Mouse (Mus musculus) adrenal gland, postnatal 4 days (tissue): ENCODE data around the gene Rps18. TPM values are rescaled to one million over a fixed set of nuclear protein-coding genes. Genes with fewer than 3 reads are reported as not detected.
"Not testable (repeated sequence)": the region's sequence is repeated elsewhere in the genome, so short reads cannot be mapped to it uniquely, and the experiment has no call there.

Source experiments
- DNase-seq, 2 experiments: peaks; one replicate each; pipeline ENCODE4 v3.0.0; 2021 to 2022; ENCODE audit warnings: low spot score in 2 of 2, mixed read lengths in 2 of 2
- long read RNA-seq, 2 experiments: library from polyadenylated mRNA; stranded (forward); transcript quantifications; one replicate each; pipeline ENCODE4 v2.0.0; 2021
- total RNA-seq, 2 experiments: library from RNA; stranded (reverse); gene quantifications; 2 replicates each; pipeline ENCODE4 v1.2.3; 2021

The Rps18 gene
- total RNA-seq = 1,000 to 10,000 TPM; 1,180 to 1,281 TPM
- long read RNA-seq, experiment 1, transcript Rps18-210 (3 exons, 499 nt) = minor isoform, 9 of 582 reads
- long read RNA-seq, experiment 1, transcript Rps18-201 (5 exons, 560 nt) = major isoform, 549 of 582 reads
- long read RNA-seq, experiment 1, transcript Rps18-209 (4 exons, 536 nt) = minor isoform, 11 of 582 reads
- long read RNA-seq, experiment 1, partial matches to known transcripts = 3 of 582 reads
- long read RNA-seq, experiment 1, other reads (novel, unspliced or antisense) = 5 of 582 reads
- long read RNA-seq, experiment 2, transcript Rps18-201 (5 exons, 560 nt) = major isoform, 357 of 421 reads
- long read RNA-seq, experiment 2, transcript Rps18-209 (4 exons, 536 nt) = minor isoform, 11 of 421 reads
- long read RNA-seq, experiment 2, transcript Rps18-210 (3 exons, 499 nt) = minor isoform, 14 of 421 reads
- long read RNA-seq, experiment 2, partial matches to known transcripts = 20 of 421 reads
- long read RNA-seq, experiment 2, other reads (novel, unspliced or antisense) = 17 of 421 reads

- DNase-seq = peak; percentile 78 to 82
These were observed at the start of gene Rps18, which contains the start of gene Vps52 for GRCm38 (mm10) chr17:33955555-33956214. TSS of gene Rps18 (minus strand) at chr17:33956001. TSS of gene Vps52 (plus strand) at chr17:33955812.

DNA sequence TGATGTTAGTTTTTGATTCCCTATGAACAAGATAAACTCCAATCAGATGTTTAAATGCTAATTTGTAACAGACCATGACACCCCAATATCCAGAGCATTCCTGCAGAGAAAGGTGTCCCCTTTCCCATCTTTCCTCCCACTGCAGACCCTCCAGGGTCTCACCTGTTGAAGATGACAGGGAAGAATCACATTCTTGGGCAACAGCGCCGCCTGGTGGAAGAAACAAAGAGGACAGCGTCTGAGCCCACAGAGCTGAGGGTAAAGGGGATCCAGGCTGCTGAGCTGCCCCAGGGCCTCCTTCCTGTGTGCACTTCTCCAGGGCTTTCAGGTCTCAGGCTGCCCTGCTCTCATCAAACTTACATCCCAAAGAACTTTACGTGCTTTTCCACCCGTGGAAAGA lies 47.6 kb upstream of the Rps18 start:
- no peak for DNase-seq

GRCm38 (mm10) chr17:34000796-34001195 lies 45.0 kb upstream of the Rps18 start:
- not testable (repeated sequence) for DNase-seq

DNA sequence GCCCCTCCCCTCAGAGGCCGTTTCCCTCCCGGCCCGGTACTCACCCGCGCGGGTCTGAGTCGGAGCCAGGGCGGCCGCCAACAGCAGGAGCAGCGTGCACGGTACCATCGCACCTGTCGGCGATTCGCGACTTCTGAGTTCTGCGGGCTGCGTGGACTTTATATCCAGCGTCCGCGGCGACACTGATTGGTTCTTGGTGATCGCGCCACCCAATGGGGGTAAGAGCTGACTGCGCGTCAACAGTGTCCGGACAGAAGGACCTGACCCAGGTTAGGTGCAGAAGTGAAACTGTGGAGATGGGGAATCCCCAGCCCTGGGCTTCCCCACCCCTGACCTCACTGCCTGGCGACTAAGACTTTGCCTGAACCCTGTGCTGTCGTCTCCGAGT lies 44.3 kb upstream of the Rps18 start, which contains the start of gene H2-K1:
H2-K1 (minus strand) TSS at position 198 of the 388 bp plus-strand sequence.
- peak; percentile 74 to 80 for DNase-seq

DNA sequence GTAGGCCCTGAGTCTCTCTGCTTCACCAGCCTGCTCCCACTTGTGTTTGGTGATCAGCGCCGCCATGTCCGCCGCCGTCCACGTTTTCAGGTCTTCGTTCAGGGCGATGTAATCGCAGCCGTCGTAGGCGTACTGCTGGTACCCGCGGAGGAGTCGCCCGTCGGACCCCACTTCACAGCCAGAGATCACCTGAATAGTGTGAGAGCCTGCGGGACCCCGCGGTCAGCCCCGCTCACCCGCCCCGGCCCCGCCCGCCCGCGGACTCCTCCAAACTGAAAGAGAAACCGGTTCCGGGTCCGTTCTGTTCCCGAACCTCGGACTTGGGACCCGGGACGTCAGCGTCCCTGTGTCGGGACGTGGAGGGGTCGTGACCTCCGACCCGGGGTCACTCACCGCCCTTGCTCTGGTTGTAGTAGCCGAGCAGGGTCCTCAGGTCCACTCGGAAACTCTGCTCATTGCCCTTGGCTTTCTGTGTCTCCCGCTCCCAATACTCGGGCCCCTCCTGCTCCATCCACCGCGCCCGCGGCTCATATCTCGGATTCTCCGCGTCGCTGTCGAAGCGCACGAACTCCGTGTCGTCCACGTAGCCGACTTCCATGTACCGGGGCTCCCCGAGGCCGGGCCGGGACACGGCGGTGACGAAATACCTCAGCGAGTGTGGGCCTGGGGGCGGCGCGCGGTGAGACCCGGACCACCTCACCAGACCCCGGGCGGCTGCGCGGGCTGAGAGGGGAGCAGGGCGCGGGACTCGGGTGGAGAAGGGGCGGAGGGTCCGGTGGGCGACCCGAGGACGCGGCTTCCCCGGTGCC lies 43.7 kb upstream of the Rps18 start:
- DNase-seq = no peak

DNA sequence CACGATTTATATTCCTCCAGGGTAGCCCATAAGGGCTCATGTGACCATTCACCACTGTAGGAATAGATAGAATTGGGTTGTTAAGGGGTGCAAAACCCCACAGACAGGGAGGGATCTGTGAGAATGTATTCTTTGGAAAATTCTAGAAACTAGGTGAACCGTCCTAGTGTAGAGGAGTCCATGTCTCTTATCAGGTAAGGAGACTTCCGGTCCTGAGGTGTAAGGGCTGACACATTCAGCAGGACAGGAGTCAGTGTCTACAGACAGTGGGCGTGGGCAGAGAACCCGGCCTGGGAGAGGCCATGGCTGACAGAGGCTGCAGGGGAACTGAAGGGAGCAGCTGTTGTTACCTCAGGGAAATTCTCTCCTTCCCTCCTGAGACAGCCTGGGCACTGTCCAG lies 42.9 kb upstream of the Rps18 start:
- not testable (repeated sequence) for DNase-seq

DNA sequence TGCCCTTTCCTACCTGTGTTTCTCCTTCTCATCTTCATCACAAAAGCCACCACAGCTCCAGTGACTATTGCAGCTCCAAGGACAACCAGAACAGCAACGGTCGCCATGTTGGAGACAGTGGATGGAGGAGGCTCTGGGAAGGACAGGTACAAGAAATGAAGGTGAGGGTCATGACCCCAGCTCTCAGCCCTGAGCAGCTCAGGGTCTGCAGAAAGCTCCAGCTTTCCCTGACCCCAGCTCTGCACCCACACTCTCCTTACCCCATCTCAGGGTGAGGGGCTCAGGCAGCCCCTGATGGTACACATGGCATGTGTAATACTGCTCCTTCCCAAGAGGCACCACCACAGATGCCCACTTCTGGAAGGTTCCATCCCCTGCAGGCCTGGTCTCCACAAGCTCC lies 41.2 kb upstream of the Rps18 start:
- not testable (repeated sequence) for DNase-seq

DNA sequence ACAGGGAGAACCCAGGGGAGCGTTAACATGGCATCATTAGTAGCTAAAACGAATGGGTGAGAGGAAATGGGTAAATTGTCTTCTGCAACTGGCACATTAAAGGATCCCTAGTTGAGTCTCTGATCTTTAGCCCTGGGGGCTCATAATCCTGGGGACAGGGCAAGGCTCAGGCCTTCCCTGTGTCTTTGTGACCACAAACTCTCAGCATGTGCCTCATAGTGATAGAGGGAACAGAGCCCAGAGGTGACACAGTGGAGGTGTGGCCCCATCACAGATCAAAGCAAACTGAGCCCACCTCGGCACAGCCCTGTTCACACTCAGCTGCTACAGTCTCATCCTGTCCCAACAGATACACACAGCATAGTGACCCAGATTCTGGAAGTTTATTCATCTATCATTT lies 39.9 kb upstream of the Rps18 start:
- DNase-seq = no peak

DNA sequence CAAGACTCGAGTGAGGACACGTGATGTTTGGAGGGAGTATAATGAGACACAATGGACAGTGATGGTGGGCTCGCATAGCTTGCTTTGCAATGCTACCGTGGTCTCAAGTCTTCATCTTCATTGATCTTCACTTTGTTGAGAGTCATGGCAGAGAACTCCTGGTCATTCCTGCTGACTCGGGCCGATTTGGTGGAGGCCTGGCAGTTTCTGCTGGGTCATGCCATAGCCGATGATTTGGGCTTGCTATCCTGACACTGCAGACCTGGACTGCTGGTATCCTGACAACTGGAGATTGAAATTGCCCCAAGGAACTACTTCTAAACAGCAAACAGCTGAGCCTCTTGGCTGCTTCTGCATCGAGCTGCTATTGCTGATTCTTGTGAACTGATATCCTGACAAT lies 39.2 kb upstream of the Rps18 start:
- no peak for DNase-seq

DNA sequence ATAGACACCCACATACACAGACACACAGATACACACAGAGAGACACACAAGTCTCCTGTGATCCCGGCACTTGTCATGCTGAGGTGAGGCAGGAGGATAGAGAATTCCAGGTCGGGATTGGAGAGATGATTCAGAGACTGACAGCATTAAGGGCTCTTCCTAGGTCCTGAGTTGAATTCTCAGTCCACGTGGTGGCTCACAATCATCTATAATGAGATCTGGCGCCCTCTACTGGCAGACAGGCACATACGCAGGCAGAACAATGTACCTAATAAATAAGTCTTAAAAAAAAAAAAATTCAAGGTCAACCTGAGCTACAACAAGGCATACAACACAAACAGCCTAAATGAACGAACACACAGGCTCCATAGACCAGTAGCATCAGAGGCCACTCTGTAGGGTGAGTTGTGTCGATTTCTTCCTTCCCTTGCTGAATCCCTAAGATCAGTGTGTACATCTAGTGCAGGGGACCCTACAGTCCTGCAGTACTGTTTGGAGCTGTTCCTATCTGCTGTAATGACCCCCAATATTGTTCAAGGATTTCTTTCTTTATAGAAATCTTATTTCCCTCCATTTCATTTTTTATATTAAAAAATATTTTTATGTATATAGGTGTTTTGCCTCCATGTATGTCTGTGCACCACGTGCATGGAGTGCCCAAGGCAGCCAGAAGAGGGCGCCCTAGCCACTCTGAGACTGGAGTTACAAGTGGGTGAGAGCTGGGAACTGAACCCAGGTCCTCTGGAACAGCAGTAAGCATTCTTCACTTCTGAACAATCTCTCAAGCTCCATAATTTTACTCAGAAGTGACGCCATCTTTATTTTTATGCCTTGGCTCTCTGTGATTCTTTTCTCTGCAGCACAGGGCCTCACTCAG lies 36.2 kb upstream of the Rps18 start:
- DNase-seq = peak in 1 of 2 experiments; percentile 35

DNA sequence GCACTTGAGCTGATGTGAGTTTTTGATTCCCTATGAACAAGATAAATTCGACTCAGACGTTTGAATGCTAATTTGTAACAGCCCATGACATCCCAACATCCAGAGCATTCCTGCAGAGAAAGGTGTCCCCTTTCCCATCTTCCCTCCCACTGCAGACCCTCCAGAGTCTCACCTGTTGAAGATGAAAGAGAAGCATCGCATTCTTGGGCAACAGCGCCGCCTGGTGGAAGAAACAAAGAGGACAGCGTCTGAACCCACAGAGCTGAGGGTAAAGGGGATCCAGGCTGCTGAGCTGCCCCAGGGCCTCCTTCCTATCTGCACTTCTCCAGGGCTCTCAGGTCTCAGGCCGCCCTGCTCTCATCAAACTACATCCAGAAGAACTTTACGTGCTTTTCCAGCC lies 26.3 kb upstream of the Rps18 start:
- DNase-seq = not testable (repeated sequence)

DNA sequence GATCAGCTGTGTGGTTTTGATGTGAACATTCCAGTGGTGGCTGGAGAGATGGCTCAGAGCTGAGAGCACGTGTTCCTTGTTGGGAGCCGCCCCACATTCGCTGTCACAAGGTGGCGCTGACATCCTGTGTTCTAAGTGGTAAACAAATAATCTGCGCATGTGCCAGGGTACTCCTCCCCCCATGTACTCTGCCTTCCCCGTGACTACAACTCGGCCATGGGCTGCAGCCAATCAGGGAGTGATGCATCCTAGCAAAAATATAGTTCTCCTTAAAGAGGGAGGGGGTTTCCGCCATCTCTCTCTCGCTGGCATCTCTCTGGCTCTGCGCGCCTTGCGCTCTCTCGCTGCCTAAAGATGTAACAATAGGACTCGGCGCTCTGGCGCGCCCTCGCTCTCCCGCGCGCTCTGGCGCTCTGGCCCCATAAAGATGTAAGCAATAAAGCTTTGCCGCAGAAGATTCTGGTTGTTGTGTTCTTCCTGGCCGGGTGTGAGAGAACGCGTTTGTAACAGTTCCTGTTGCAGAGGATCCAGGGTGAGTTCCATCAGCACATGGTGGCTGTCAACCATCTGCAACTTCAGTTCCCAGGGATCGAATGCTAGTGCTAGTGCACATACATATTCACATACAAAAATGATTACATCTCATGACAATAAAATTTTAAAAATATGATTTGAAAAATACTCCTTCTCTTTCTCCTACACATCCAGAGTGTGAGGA lies 25.6 kb upstream of the Rps18 start:
- peak; percentile 40 to 72 for DNase-seq

GRCm38 (mm10) chr17:33980181-33981035 lies 24.6 kb upstream of the Rps18 start:
- no peak for DNase-seq

DNA sequence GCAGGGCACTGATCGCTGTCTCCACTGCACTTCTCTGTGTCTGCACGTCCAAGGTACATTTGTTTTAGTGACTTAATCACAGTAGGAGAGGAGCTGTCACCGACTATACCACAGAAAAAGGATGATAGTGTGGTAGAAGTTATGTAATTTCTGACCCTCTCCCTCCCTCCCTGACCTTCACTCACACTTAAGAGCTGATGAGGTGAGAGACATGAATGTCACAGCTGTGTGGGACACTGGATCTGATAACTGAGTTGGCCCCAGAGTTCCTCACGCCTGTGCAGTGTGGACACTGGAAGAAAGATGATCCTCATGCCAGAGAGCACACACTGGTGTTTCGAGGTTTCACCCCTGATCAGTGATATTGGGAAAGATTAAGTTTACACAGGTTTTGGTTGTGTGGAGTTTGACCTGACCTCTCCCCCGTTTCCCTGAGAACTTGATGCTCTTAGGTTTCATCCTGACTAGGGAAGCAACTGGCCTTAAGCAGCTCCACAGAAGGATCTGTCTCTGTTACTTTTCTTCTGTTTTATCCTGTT lies 23.8 kb upstream of the Rps18 start:
- no peak for DNase-seq

GRCm38 (mm10) chr17:33978631-33979031 lies 22.8 kb upstream of the Rps18 start:
- peak in 1 of 2 experiments; percentile 51 for DNase-seq

DNA sequence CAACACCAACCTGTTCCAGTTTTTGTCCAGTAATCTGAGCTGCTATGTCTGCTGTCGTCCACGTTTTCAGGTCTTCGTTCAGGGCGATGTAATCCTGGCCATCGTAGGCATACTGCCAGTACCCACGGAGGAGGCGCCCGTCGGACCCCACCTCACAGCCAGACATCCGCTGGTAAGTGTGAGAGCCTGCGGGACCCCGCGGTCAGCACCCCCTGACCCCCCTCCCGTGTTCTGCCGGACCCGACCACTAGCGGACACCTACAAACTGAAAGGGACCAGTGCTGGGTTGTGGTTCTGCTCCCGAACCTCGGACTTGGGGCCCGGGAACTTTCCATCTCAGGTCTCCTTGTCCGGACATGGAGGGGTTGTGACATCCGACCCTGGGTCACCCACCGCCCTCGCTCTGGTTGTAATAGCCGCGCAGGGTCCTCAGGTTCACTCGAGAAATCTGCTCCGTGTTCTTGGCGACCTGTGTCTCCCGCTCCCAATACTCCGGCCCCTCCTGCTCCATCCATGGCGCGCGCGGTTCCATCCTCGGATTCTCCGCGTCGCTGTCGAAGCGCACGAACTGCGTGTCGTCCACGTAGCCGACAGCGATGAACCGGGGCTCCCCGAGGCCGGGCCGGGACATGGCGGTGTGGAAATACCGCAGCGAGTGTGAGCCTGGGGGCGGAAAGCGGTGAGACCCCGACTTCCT lies 22.2 kb upstream of the Rps18 start:
- no peak for DNase-seq

- no peak for DNase-seq
These were observed 17.8 kb upstream of the Rps18 start for GRCm38 (mm10) chr17:33973572-33973971.

GRCm38 (mm10) chr17:33972691-33973090 lies 16.9 kb upstream of the Rps18 start:
- DNase-seq = no peak
